Mouse (Mus musculus): ENCODE data around the gene Rabgap1l.

The Rabgap1l gene

GRCm38 (mm10) chr1:160378367-160378766 lies 414.6 kb downstream of the Rabgap1l start:
- DNase-seq (ENCODE audit: low spot score in 2 of 2) = no peak

DNA sequence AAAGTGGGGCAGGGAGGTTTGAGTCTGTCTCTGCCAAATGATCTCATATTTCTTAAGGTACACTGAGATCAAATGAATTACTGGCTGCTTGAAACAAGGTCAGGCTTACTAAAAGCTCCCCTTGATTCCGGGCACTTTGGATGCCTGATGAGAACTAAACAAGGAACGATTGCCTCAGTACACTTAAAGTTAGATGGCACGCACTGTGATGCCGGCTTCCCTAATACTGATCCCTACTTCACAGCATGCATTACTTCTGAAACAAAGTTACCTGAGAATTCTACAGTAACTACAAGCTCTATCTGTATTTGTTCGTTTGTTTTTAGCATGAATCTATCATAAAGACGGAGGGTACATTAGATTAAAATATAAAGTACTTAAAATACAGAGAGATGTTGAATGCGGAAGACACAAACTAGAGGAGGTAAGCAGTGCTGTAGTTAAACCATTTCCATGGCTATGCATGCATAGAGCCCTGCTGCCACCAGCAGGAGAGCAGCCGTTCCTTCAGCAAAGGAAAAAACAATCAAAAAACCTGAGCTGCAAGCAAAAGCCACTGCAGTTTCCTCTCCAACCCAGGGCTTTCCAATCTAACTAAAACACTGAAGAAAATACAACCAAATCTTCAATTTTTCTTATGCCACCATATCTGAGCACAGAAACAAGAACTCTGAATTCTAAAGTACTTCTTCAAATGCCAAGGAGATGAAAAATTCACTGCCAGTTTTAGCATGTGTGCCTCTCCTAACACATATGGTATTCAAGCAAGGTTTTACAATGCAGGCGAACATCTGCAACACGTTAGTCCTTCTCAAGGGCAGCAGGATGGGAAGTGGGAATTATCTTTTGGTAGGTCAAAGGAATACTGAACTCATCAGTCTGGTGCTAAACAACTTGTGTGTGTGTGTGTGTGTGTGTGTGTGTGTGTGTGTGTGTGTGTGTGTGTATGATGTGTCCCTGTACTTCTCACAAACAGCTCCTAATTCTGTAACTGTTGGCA lies 415.4 kb downstream of the Rabgap1l start:
- peak in 1 of 2 experiments; percentile 37 for DNase-seq (ENCODE audit: low spot score in 2 of 2)

GRCm38 (mm10) chr1:160374490-160374889 lies 418.5 kb downstream of the Rabgap1l start:
- DNase-seq (ENCODE audit: low spot score in 2 of 2) = no peak

- DNase-seq (ENCODE audit: low spot score in 2 of 2) = no peak
Measured at GRCm38 (mm10) chr1:160373306-160373705, 419.7 kb downstream of the Rabgap1l start.

GRCm38 (mm10) chr1:160371696-160372095 lies 421.3 kb downstream of the Rabgap1l start:
- no peak for DNase-seq (ENCODE audit: low spot score in 2 of 2)

DNA sequence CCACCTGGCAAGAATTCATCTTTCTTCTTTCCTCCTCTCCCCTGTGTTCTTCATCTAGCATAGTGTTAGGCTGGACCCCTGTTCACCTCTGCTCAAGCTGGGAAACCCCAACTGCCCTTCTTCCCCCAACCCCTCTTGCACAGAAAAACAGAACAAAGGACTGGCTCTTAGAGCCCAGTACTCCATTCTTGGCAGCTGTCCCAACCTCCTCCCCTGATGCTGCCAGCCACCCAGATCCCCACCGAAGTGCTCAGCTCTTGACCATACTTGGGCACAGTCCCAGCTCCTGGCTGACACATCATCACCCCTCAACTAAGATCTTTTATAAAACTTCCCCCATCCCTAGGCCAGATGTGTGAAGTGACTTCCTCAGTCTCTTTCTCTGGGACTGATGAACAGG lies 422.5 kb downstream of the Rabgap1l start:
- no peak for DNase-seq (ENCODE audit: low spot score in 2 of 2)

DNA sequence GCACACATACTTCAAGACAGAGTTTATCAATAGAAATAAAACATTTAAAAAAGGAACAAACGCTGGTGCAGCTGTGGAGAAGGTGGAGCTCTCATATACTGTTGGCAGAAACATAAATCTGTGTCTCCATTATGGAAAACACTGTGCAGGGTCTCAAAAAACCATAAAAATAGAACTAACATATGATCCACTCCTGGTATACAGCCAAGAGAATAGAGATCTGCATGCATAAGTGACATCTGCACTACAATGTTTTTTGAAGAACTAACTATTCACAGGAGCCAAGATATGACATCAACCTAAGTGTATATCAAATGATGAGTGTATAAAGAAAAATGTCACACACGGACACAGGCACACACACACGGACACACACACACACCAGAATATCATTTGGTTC lies 426.4 kb downstream of the Rabgap1l start:
- no peak for DNase-seq (ENCODE audit: low spot score in 2 of 2)

GRCm38 (mm10) chr1:160357268-160357667 lies 435.7 kb downstream of the Rabgap1l start:
- no peak for DNase-seq (ENCODE audit: low spot score in 2 of 2)

- DNase-seq (ENCODE audit: low spot score in 2 of 2) = no peak
Measured at GRCm38 (mm10) chr1:160353732-160354455, 439.1 kb downstream of the Rabgap1l start.

- no peak for DNase-seq (ENCODE audit: low spot score in 2 of 2)
Measured at GRCm38 (mm10) chr1:160352309-160352708, 440.7 kb downstream of the Rabgap1l start.

DNA sequence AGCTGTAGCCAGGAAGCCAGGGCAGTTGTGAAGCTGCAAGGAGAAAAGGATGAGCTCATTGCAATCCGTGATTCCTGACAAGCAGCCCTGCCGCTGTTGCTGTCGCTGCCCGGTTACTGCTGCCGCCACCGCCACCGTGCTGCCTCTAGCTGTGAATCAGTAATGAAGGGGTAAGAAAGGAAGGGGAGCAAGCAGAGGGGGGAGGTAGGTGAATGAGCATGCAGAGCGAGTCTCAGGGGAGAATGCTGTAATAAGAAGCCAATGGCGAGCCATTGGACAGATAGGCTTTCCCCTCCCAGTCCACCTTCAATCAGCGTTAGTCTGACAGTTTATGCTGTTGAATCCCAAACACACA lies 441.2 kb downstream of the Rabgap1l start:
- DNase-seq (ENCODE audit: low spot score in 2 of 2) = peak in 1 of 2 experiments; percentile 4

DNA sequence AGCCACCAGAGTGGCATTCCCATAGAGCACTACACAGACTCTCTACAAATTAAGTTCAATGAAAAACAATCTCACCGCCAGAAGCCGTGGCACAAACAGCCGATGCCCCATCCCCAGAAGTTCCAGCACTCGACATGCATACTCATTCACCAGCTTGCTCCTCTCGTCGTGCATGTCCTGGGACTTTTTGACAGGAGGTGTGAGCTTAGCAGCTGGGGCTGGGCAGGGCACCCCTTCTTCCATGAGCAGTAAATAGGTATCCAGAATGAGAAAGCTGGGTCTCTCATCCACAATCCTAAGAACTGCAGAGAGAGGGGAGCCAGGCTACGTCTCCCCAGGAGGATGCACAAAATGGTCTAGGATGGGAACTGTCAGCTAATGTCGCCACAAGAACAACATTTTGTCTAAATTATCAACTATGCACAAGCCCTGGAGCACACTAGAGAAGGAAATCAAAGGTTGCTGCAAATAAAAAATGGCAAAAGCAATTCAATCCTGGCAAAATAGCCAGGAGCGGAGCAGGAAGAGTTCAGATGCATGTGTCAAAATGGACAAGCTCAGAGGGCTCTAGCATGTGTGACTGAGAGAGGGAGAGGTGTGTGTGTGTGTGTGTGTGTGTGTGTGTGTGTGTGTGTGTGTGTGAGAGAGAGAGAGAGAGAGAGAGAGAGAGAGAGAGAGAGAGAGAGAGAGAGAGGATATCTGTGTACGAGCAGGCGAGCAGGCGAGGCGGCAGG lies 441.7 kb downstream of the Rabgap1l start:
- DNase-seq (ENCODE audit: low spot score in 2 of 2) = no peak

DNA sequence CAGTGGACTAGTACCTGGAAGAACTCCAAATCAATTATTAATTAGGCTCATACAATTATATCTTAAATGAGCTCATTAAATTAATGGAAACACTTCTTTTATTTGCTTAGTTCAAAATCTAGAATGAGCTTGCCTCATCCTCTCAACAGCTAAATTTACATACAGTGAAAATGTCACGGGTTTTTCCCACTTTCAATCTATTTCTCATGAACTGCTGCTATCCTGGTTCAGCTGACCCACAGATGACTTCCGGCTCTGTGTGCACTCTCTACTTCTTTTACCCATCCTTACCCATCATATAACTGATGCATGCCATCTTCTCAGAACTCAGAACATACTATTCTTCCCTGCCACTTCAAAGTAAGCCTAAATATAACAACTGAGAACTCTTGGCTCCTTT lies 452.4 kb downstream of the Rabgap1l start:
- DNase-seq (ENCODE audit: low spot score in 2 of 2) = no peak

GRCm38 (mm10) chr1:160339374-160339773 lies 453.6 kb downstream of the Rabgap1l start:
- DNase-seq (ENCODE audit: low spot score in 2 of 2) = no peak

- DNase-seq (ENCODE audit: low spot score in 2 of 2) = no peak
Measured at GRCm38 (mm10) chr1:160334791-160335190, 458.2 kb downstream of the Rabgap1l start.

GRCm38 (mm10) chr1:160330828-160331227 lies 462.2 kb downstream of the Rabgap1l start:
- DNase-seq (ENCODE audit: low spot score in 2 of 2) = no peak

DNA sequence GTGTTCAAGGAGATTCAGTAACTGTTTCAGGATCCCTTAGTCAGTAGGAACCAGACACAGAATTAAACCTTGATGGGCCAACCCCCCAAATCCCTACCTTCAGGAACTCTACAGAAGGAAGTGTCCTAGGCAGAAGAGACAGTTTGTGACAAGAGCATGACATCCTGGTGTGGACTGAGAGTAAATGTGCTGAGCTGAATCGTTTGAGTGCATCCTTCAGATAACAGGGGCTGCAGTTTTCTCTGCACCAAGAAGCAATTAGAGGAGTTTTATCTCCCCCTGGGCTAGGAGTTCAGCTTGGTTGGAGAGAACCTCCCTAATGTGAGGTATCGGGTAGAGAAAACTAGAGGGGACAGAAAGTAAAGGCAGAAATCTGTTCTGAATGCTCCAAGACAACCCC lies 462.8 kb downstream of the Rabgap1l start:
- DNase-seq (ENCODE audit: low spot score in 2 of 2) = no peak

DNA sequence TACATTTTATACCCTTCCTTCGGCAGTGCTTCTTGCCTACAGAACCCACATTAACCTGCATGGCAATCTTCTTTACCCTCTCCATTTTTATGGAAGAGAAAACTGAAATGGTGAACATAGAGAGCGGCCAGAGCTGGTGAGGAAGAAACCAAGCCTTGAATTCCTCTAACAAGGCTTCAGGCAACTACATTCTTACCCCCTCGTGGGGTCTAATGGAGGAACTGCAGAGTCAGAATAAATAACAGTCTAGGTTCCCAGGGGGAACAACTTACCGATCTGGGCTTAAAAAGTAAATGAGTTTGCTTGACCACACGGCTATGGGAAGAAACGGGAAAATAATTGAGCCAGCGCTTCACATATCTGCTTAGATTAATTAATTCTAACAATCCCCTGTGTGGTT lies 463.2 kb downstream of the Rabgap1l start:
- no peak for DNase-seq (ENCODE audit: low spot score in 2 of 2)

- DNase-seq (ENCODE audit: low spot score in 2 of 2) = no peak
Measured at GRCm38 (mm10) chr1:160327531-160327930, 465.5 kb downstream of the Rabgap1l start.

- DNase-seq (ENCODE audit: low spot score in 2 of 2) = no peak
Measured at GRCm38 (mm10) chr1:160325542-160325941, 467.5 kb downstream of the Rabgap1l start.

- DNase-seq (ENCODE audit: low spot score in 2 of 2) = no peak
Measured at GRCm38 (mm10) chr1:160320690-160321089, 472.3 kb downstream of the Rabgap1l start.

Measured in thymus, postnatal 10 days (tissue).